10 mouse cellular contexts compared by ENCODE assay signal in the genomic region with DNA sequence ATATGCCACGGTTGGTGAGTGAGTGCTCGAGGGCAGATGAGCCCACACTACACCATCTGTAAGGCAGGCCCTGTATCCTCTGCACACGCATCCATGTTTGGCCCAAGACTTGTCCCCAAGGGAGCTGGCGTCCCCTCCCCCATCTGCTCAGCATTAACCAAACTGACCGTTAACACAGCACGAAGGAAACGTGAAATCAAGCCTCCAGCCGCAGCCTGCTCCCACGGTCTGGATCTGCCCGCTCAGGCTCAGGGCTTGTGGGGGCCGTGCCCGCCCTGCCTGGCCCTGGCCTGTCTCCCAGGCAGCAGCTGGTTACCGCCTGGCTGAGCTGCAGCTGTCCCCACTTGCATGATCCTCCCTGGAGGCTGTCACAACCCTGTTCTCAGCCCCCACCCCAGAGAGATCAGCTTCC. TPM values are rescaled to one million over a fixed set of nuclear protein-coding genes. Genes with fewer than 3 reads are reported as not detected.
DNase-seq lines count a peak whose midpoint lies in the region; ATAC-seq lines count a peak whose summit lies in the region.
"Had no signal": no experiment of that assay in that cellular context is flagged by ENCODE, and none has a peak within 500 bp of the region (broad histone marks: within the 10 kb centered on the region; RNA-seq: fewer than 3 reads in every experiment).

No protein-coding gene starts in this region.

- H3K27ac ChIP-seq in forebrain, embryonic 14.5 days (ENCODE audit: low read depth, low read length): peak overlapping the region; percentile 27; the same call in 1 of the 2 replicates
- H3K27ac ChIP-seq in hindbrain, embryonic 13.5 days: peak overlapping the region; percentile 67
- 0 out of 2 replicates have a peak overlapping the region, but pooled peaks have one; percentile 1 for H3K27ac ChIP-seq in neural tube, embryonic 11.5 days (ENCODE audit: low read depth, low read length)

- H3K4me2 ChIP-seq in forebrain, embryonic 14.5 days (ENCODE audit: low read length): no peak overlapping the region
- H3K4me2 ChIP-seq in hindbrain, embryonic 13.5 days: no peak overlapping the region
- H3K4me2 ChIP-seq in neural tube, embryonic 11.5 days (ENCODE audit: low read depth): no peak overlapping the region

- no peaks in the 10 kb centered on the region for H3K9me3 ChIP-seq in forebrain, embryonic 14.5 days (replicated peaks; ENCODE audit: control insufficient read depth, low read length)
- H3K9me3 ChIP-seq in hindbrain, embryonic 13.5 days: no peaks in the 10 kb centered on the region
- no peaks in the 10 kb centered on the region for H3K9me3 ChIP-seq in neural tube, embryonic 11.5 days (ENCODE audit: control insufficient read depth, low read length)
- H3K9me3 ChIP-seq: G1E had no signal

- DNase-seq in frontal cortex, postnatal 10 days (ENCODE audit: low spot score in 2 of 2): peak; percentile 31 to 53
- DNase-seq in frontal cortex, postnatal 14 days (ENCODE audit: low spot score in 2 of 2): no peak
- peak; percentile 50 for DNase-seq in forebrain, embryonic 14.5 days (ENCODE audit: low spot score)
- peak; percentile 93 for DNase-seq in left cerebral cortex, postnatal 4 days
- peak; percentile 63 for DNase-seq in neural tube, embryonic 11.5 days (ENCODE audit: low spot score)
- DNase-seq in adipocyte (ENCODE audit: low spot score): no peak

- peaks cover 12% of the 10 kb centered on the region for H3K4me1 ChIP-seq in forebrain, embryonic 14.5 days (ENCODE audit: control insufficient read depth, insufficient read depth, low read length)
- peaks cover 37% of the 10 kb centered on the region for H3K4me1 ChIP-seq in hindbrain, embryonic 13.5 days (replicated peaks)
- peaks cover 11% of the 10 kb centered on the region for H3K4me1 ChIP-seq in neural tube, embryonic 11.5 days (ENCODE audit: control insufficient read depth, insufficient read depth, low read length)

- 66% methylated on average over 13 of the region's 13 CpGs for WGBS in forebrain, embryonic 14.5 days
- 24% methylated on average over 13 of the region's 13 CpGs for WGBS in hindbrain, embryonic 13.5 days
- WGBS in neural tube, embryonic 11.5 days: 60% methylated on average over 13 of the region's 13 CpGs

- no peaks in the 10 kb centered on the region for H3K27me3 ChIP-seq in forebrain, embryonic 14.5 days (replicated peaks; ENCODE audit: control insufficient read depth, insufficient read depth, low read length)
- H3K27me3 ChIP-seq in hindbrain, embryonic 13.5 days: 0 out of 2 replicates have a peak, but pooled peaks cover 3% of the 10 kb centered on the region
- 0 out of 2 replicates have a peak, but pooled peaks cover 2% of the 10 kb centered on the region for H3K27me3 ChIP-seq in neural tube, embryonic 11.5 days (ENCODE audit: control insufficient read depth, insufficient read depth, low read length)

- intact Hi-C loops in left cerebral cortex, postnatal 4 days (cut with DNase I): no loop called here

- ATAC-seq in forebrain, embryonic 14.5 days: peak; percentile 74
- ATAC-seq in hindbrain, embryonic 13.5 days (ENCODE audit: low FRiP score): peak; percentile 65
- peak; percentile 66 for ATAC-seq in neural tube, embryonic 11.5 days (ENCODE audit: insufficient read depth, low FRiP score, low TSS enrichment)
- ATAC-seq in monocyte, adult 5-6 weeks (replicated peaks; ENCODE audit: insufficient number of reproducible peaks, low FRiP score, low TSS enrichment, poor library complexity, severe bottlenecking): no peak

- no peak overlapping the region for H3K4me3 ChIP-seq in forebrain, embryonic 14.5 days (ENCODE audit: low read depth, low read length)
- no peak overlapping the region for H3K4me3 ChIP-seq in hindbrain, embryonic 13.5 days
- no peak overlapping the region for H3K4me3 ChIP-seq in neural tube, embryonic 11.5 days (ENCODE audit: low read depth, low read length)

- H3K36me3 ChIP-seq in forebrain, embryonic 14.5 days (ENCODE audit: control insufficient read depth, insufficient read depth, low read length): no peaks in the 10 kb centered on the region
- no peaks in the 10 kb centered on the region for H3K36me3 ChIP-seq in hindbrain, embryonic 13.5 days
- no peaks in the 10 kb centered on the region for H3K36me3 ChIP-seq in neural tube, embryonic 11.5 days (ENCODE audit: control insufficient read depth, insufficient read depth, low read length)
- H3K36me3 ChIP-seq: G1E had no signal

- H3K9ac ChIP-seq in forebrain, embryonic 14.5 days (ENCODE audit: low read length): no peak overlapping the region; the same call in 1 of the 2 replicates
- peak overlapping the region; percentile 55; the same call in 1 of the 2 replicates for H3K9ac ChIP-seq in hindbrain, embryonic 13.5 days
- H3K9ac ChIP-seq in neural tube, embryonic 11.5 days (ENCODE audit: low read length): no peak overlapping the region

RNA-seq across cellular contexts. Expression of a gene that starts 16.5 kb away (rescaled TPM):
- polyA plus RNA-seq in forebrain, embryonic 14.5 days (2014; fragmentation: Nextera tagmentation; extraction: Ambion mirVana): 0.30 and 1.1 TPM in 2 replicates
- polyA plus RNA-seq in hindbrain, embryonic 13.5 days (2015; fragmentation: Nextera tagmentation; extraction: Ambion mirVana): 1.1 and 2.0 TPM in 2 replicates
- total RNA-seq in left cerebral cortex, postnatal 4 days (2021): 1 to 10 TPM; 1.1 TPM
- 3.0 and 3.2 TPM in 2 replicates for polyA plus RNA-seq in neural tube, embryonic 11.5 days (2014; fragmentation: Nextera tagmentation; extraction: Ambion mirVana)
- total RNA-seq in monocyte, adult 5-6 weeks (2017): not detected in 3 replicates
- polyA plus RNA-seq: G1E had no signal

RNA-seq across cellular contexts. Expression of a gene that starts 35.6 kb away (rescaled TPM):
- not detected in 2 replicates for polyA plus RNA-seq in forebrain, embryonic 14.5 days (2014; fragmentation: Nextera tagmentation; extraction: Ambion mirVana)
- not detected in 2 replicates for polyA plus RNA-seq in hindbrain, embryonic 13.5 days (2015; fragmentation: Nextera tagmentation; extraction: Ambion mirVana)
- total RNA-seq in left cerebral cortex, postnatal 4 days (2021): not detected
- not detected in 2 replicates for polyA plus RNA-seq in neural tube, embryonic 11.5 days (2014; fragmentation: Nextera tagmentation; extraction: Ambion mirVana)
- total RNA-seq in monocyte, adult 5-6 weeks (2017): not detected in 3 replicates
- total RNA-seq: G1E had no signal
- polyA plus RNA-seq: frontal cortex, adult 2 months; G1E had no signal

RNA-seq across cellular contexts. Expression of a gene that starts 40.6 kb away (rescaled TPM):
- 52.3 and 61.1 TPM in 2 replicates for polyA plus RNA-seq in forebrain, embryonic 14.5 days (2014; fragmentation: Nextera tagmentation; extraction: Ambion mirVana)
- 70.7 and 73.5 TPM in 2 replicates for polyA plus RNA-seq in hindbrain, embryonic 13.5 days (2015; fragmentation: Nextera tagmentation; extraction: Ambion mirVana)
- total RNA-seq in left cerebral cortex, postnatal 4 days (2021): 100 to 1,000 TPM; 155 to 163 TPM
- polyA plus RNA-seq in neural tube, embryonic 11.5 days (2014; fragmentation: Nextera tagmentation; extraction: Ambion mirVana): 68.2 and 69.8 TPM in 2 replicates
- 102 to 173 TPM (median 158 TPM) in 3 replicates for total RNA-seq in monocyte, adult 5-6 weeks (2017)

Comparison
In these comparisons a context has a peak if more than half of its experiments do, and no peak if none do; other contexts are left out.
1. DNase-seq: peak in frontal cortex, postnatal 10 days (2 of 2), forebrain, embryonic 14.5 days (single experiment), left cerebral cortex, postnatal 4 days (single experiment) and neural tube, embryonic 11.5 days (single experiment); none in frontal cortex, postnatal 14 days (0 of 2) and adipocyte (single experiment).
2. H3K27ac ChIP-seq: peak in every context shown above with its lines; median percentile 67 in hindbrain, embryonic 13.5 days; 27 in forebrain, embryonic 14.5 days; 1 in neural tube, embryonic 11.5 days.